Mouse (Mus musculus) MEL (cell line): ENCODE data around the gene Gramd1c. TPM values are rescaled to one million over a fixed set of nuclear protein-coding genes. Genes with fewer than 3 reads are reported as not detected.

ENCODE experiments used
- DNase-seq: peaks from one replicate; pipeline ENCODE4 v3.0.0; 2011; ENCODE audit warnings: low read depth, low spot score
- H3K27ac ChIP-seq: 2 replicates; pipeline ENCODE4 v1.5.1; 2012; ENCODE audit warnings: low read depth, mild to moderate bottlenecking, control low read depth, low read length, moderate library complexity; ENCODE audit not compliant: control insufficient read depth
- H3K27me3 ChIP-seq, 2 experiments: fragments of 150-350 bp in 1 of 2; sonication (generic) in 1 of 2; 2 replicates each; pipeline ENCODE4 v1.6.1; 2012; ENCODE audit warnings: low read length in 2 of 2, mild to moderate bottlenecking in 2 of 2, improper control_type of control experiment in 1 of 2, moderate library complexity in 1 of 2; ENCODE audit not compliant: insufficient read depth in 2 of 2, control insufficient read depth in 1 of 2
- H3K36me3 ChIP-seq, 2 experiments: 2 replicates each; pipeline ENCODE4 v1.6.1; 2012 to 2014; ENCODE audit warnings: low read length in 2 of 2, improper control_type of control experiment in 1 of 2, inconsistent platforms in 1 of 2, mild to moderate bottlenecking in 1 of 2; ENCODE audit not compliant: insufficient read depth in 2 of 2, control insufficient read depth in 1 of 2
- H3K4me1 ChIP-seq, 2 experiments: fragments of 150-350 bp in 1 of 2; sonication (generic) in 1 of 2; 2 replicates each; pipeline ENCODE4 v1.6.1; 2012; ENCODE audit warnings: low read length in 2 of 2, improper control_type of control experiment in 1 of 2, mild to moderate bottlenecking in 1 of 2; ENCODE audit not compliant: insufficient read depth in 2 of 2, control insufficient read depth in 1 of 2
- H3K4me3 ChIP-seq, 2 experiments: fragments of 150-350 bp in 1 of 2; sonication (generic) in 1 of 2; 2 replicates each; pipeline ENCODE4 v1.5.1; 2012; ENCODE audit warnings: low read depth in 2 of 2, low read length in 2 of 2, mild to moderate bottlenecking in 2 of 2, moderate library complexity in 2 of 2, control low read depth in 1 of 2, improper control_type of control experiment in 1 of 2; ENCODE audit not compliant: control insufficient read depth in 1 of 2, insufficient read depth in 1 of 2
- H3K79me2 ChIP-seq: 2 replicates; pipeline ENCODE4 v1.6.1; 2012; ENCODE audit warnings: mild to moderate bottlenecking, low read length, moderate library complexity; ENCODE audit not compliant: control insufficient read depth, poor library complexity, insufficient read depth
- H3K9ac ChIP-seq: 2 replicates; pipeline ENCODE4 v1.6.1; 2012; ENCODE audit warnings: low read depth, mild to moderate bottlenecking, control low read depth, low read length, moderate library complexity; ENCODE audit not compliant: control insufficient read depth, poor library complexity, severe bottlenecking
- H3K9me3 ChIP-seq: fragments of 150-350 bp; sonication (generic); replicated peaks from 2 replicates; pipeline ENCODE4 v1.6.1; 2012; ENCODE audit warnings: mild to moderate bottlenecking, low read length, improper control_type of control experiment, moderate library complexity; ENCODE audit not compliant: insufficient read depth
- CHD1 ChIP-seq: IDR thresholded peaks from 2 replicates; pipeline ENCODE4 v1.6.1; 2012; ENCODE audit warnings: low read depth, mild to moderate bottlenecking, inconsistent platforms, low read length, improper control_type of control experiment
- CTCF ChIP-seq, 3 experiments: IDR thresholded peaks in 2 of 3; conservative IDR thresholded peaks in 1 of 3; 2 replicates each; pipeline ENCODE4 v1.5.1; 2011 to 2012; ENCODE audit warnings: low read length in 3 of 3, low read depth in 2 of 3, mild to moderate bottlenecking in 2 of 3, improper control_type of control experiment in 1 of 3, inconsistent platforms in 1 of 3, mixed read lengths in 1 of 3, moderate library complexity in 1 of 3; ENCODE audit not compliant: control insufficient read depth in 1 of 3, insufficient read depth in 1 of 3, poor library complexity in 1 of 3, severe bottlenecking in 1 of 3
- E2F4 ChIP-seq: IDR thresholded peaks from 2 replicates; pipeline ENCODE4 v1.6.1; 2011; ENCODE audit warnings: low read depth, low read length, improper control_type of control experiment, borderline replicate concordance
- ELF1 ChIP-seq: IDR thresholded peaks from 2 replicates; pipeline ENCODE4 v1.6.1; 2014; ENCODE audit warnings: low read depth, mild to moderate bottlenecking, inconsistent platforms, low read length, improper control_type of control experiment, moderate library complexity
- EP300 ChIP-seq, 2 experiments: IDR thresholded peaks; 2 replicates each; pipeline ENCODE4 v1.6.1; 2011; ENCODE audit warnings: improper control_type of control experiment in 2 of 2, low read length in 2 of 2, low read depth in 1 of 2, mild to moderate bottlenecking in 1 of 2
- ETS1 ChIP-seq: IDR thresholded peaks from 2 replicates; pipeline ENCODE4 v1.6.1; 2012; ENCODE audit warnings: low read depth, mild to moderate bottlenecking, inconsistent platforms, low read length, improper control_type of control experiment, moderate library complexity
- GABPA ChIP-seq: IDR thresholded peaks from 2 replicates; pipeline ENCODE4 v1.6.1; 2012; ENCODE audit warnings: low read depth, mild to moderate bottlenecking, inconsistent platforms, low read length, improper control_type of control experiment, moderate library complexity
- GATA1 ChIP-seq: IDR thresholded peaks from 2 replicates; pipeline ENCODE4 v1.6.1; 2011; ENCODE audit warnings: low read depth, low read length, improper control_type of control experiment
- HCFC1 ChIP-seq: IDR thresholded peaks from 2 replicates; pipeline ENCODE4 v1.6.1; 2012; ENCODE audit warnings: low read depth, mild to moderate bottlenecking, inconsistent platforms, low read length, improper control_type of control experiment, moderate library complexity
- KAT2A ChIP-seq: conservative IDR thresholded peaks from 2 replicates; pipeline ENCODE4 v1.6.1; 2012; ENCODE audit warnings: low read depth, low read length, improper control_type of control experiment, inconsistent platforms
- MAX ChIP-seq: IDR thresholded peaks from 2 replicates; pipeline ENCODE4 v1.6.1; 2011; ENCODE audit warnings: low read length, improper control_type of control experiment
- MAZ ChIP-seq: IDR thresholded peaks from 2 replicates; pipeline ENCODE4 v1.6.1; 2012; ENCODE audit warnings: low read depth, mild to moderate bottlenecking, inconsistent platforms, low read length, improper control_type of control experiment
- MEF2A ChIP-seq: IDR thresholded peaks from 2 replicates; pipeline ENCODE4 v1.6.1; 2014; ENCODE audit warnings: low read depth, mild to moderate bottlenecking, inconsistent platforms, low read length, improper control_type of control experiment; ENCODE audit not compliant: poor library complexity, insufficient replicate concordance, severe bottlenecking; ENCODE audit errors: extremely low read depth
- MXI1 ChIP-seq: IDR thresholded peaks from 2 replicates; pipeline ENCODE4 v1.6.1; 2011; ENCODE audit warnings: mild to moderate bottlenecking, low read depth, low read length, improper control_type of control experiment
- MYB ChIP-seq: IDR thresholded peaks from 2 replicates; pipeline ENCODE4 v1.6.1; 2011; ENCODE audit warnings: mild to moderate bottlenecking, low read depth, low read length, improper control_type of control experiment
- NELFE ChIP-seq: IDR thresholded peaks from 2 replicates; pipeline ENCODE4 v1.6.1; 2011; ENCODE audit warnings: low read depth, low read length, improper control_type of control experiment
- NRF1 ChIP-seq: IDR thresholded peaks from 2 replicates; pipeline ENCODE4 v1.6.1; 2014; ENCODE audit warnings: low read depth, mild to moderate bottlenecking, inconsistent platforms, low read length, improper control_type of control experiment, moderate library complexity; ENCODE audit not compliant: poor library complexity, insufficient read depth, severe bottlenecking
- RCOR1 ChIP-seq: IDR thresholded peaks from 2 replicates; pipeline ENCODE4 v1.6.1; 2012; ENCODE audit warnings: low read depth, mild to moderate bottlenecking, inconsistent platforms, low read length, improper control_type of control experiment
- SIN3A ChIP-seq: IDR thresholded peaks from 2 replicates; pipeline ENCODE4 v1.6.1; 2012; ENCODE audit warnings: low read length, improper control_type of control experiment, inconsistent platforms
- TAL1 ChIP-seq: IDR thresholded peaks from 2 replicates; pipeline ENCODE4 v1.6.1; 2012; ENCODE audit warnings: mild to moderate bottlenecking, inconsistent platforms, low read length, moderate library complexity, mixed read lengths
- TCF12 ChIP-seq: IDR thresholded peaks from 2 replicates; pipeline ENCODE4 v1.6.1; 2014; ENCODE audit warnings: low read depth, mild to moderate bottlenecking, inconsistent platforms, low read length, improper control_type of control experiment, moderate library complexity
- USF1 ChIP-seq: IDR thresholded peaks from 2 replicates; pipeline ENCODE4 v1.6.1; 2014; ENCODE audit warnings: low read depth, mild to moderate bottlenecking, inconsistent platforms, low read length, improper control_type of control experiment, moderate library complexity
- ZC3H11A ChIP-seq: IDR thresholded peaks from 2 replicates; pipeline ENCODE4 v1.6.1; 2012; ENCODE audit warnings: low read depth, mild to moderate bottlenecking, inconsistent platforms, low read length, improper control_type of control experiment
- ZNF384 ChIP-seq: IDR thresholded peaks from 2 replicates; pipeline ENCODE4 v1.6.1; 2012; ENCODE audit warnings: low read depth, mild to moderate bottlenecking, inconsistent platforms, low read length, improper control_type of control experiment
- polyA plus RNA-seq, 2 experiments: library from polyadenylated mRNA; stranded (reverse) in 1 of 2; unstranded in 1 of 2; fragments of >175 nt in 1 of 2; fragments of >200 nt in 1 of 2; gene quantifications; 2 replicates each; pipeline versions ENCODE4 v1.2.1 to v1.2.4; 2012; ENCODE audit warnings: low replicate concordance in 2 of 2, low read depth in 1 of 2; ENCODE audit not compliant: insufficient read length in 2 of 2, insufficient read depth in 1 of 2, missing spikeins in 1 of 2
- total RNA-seq: library from RNA; depleted of rRNA; stranded (reverse); fragments of 300-350 nt; gene quantifications from 2 replicates; pipeline ENCODE4 v1.2.3, GENCODE M21; 2012

Gene Gramd1c
- total and polyA plus RNA-seq, 3 experiments, result 1.5 to 2.7 TPM; not detected in 1

- Histone ChIP-seq H3K4me3 (no peak overlapping the region), H3K9me3 (no peaks in the 10 kb centered on the region), H3K36me3 (peaks cover 4 to 8% of the 10 kb centered on the region in 2 experiments; a peak in 3 of 4 replicates), H3K27me3 (no peaks in the 10 kb centered on the region), H3K9ac (no peak overlapping the region), H3K27ac (no peak overlapping the region), H3K4me1 (peaks cover 0 to 3% of the 10 kb centered on the region in 2 experiments; a peak in 2 of 4 replicates), H3K79me2 (no peaks in the 10 kb centered on the region)
- no peak for DNase-seq
- TF ChIP-seq KAT2A (no peak), USF1 (no peak), RCOR1 (no peak), TAL1 (no peak), TCF12 (no peak), CHD1 (no peak), MXI1 (no peak), GABPA (no peak), SIN3A (no peak), ZC3H11A (no peak)
Measured at GRCm38 (mm10) chr16:43999111-43999510, 64.0 kb downstream of the Gramd1c start.

- Histone ChIP-seq H3K9ac (peak overlapping the region; percentile 48), H3K27ac (no peak overlapping the region), H3K4me1 (peaks cover 2 to 3% of the 10 kb centered on the region in 2 experiments; a peak in 3 of 4 replicates), H3K36me3 (peaks cover 2 to 9% of the 10 kb centered on the region in 2 experiments; a peak in 3 of 4 replicates), H3K79me2 (no peaks in the 10 kb centered on the region), H3K4me3 (peak overlapping the region in 1 of 2 experiments; percentile 30; a peak in 2 of 4 replicates), H3K9me3 (no peaks in the 10 kb centered on the region), H3K27me3 (no peaks in the 10 kb centered on the region)
- DNase-seq, result peak; percentile 61
- TF ChIP-seq MAZ (no peak), NRF1 (no peak), GATA1 (peak; percentile 76), ZC3H11A (no peak), ETS1 (peak; percentile 66), TCF12 (peak; percentile 59; the same call in 1 of the 2 replicates), MEF2A (no peak), E2F4 (no peak), ELF1 (no peak), RCOR1 (0 out of 2 replicates have a peak, but pooled peaks have one; percentile 48), USF1 (no peak), MYB (no peak), MAX (no peak), HCFC1 (no peak), SIN3A (peak; percentile 59; the same call in 1 of the 2 replicates), EP300 (IDR thresholded peaks at IDR 0.05; ENCODE audit: low read depth in 1 of 2, low read length in 2 of 2) (peak; percentile 65 to 74; a peak in 3 of 4 replicates), CTCF (IDR thresholded peaks at IDR 0.05 in 2 of 3, conservative IDR thresholded peaks at IDR 0.05 in 1 of 3; ENCODE audit: control insufficient read depth in 1 of 3, insufficient read depth in 1 of 3, low read depth in 2 of 3, low read length in 3 of 3, poor library complexity in 1 of 3, severe bottlenecking in 1 of 3) (no peak), MXI1 (no peak), TAL1 (peak; percentile 31; the same call in 1 of the 2 replicates), ZNF384 (peak; percentile 65), NELFE (no peak), KAT2A (no peak)
Measured at GRCm38 (mm10) chr16:43994623-43995022, 68.5 kb downstream of the Gramd1c start.
